Mouse (Mus musculus) C3H10T1/2 (cell line): ENCODE data around the gene Gm21812. TPM values are rescaled to one million over a fixed set of nuclear protein-coding genes. Genes with fewer than 3 reads are reported as not detected.

Source experiments
- polyA plus RNA-seq, 2 experiments: library from polyadenylated mRNA; unstranded; fragments of >200 nt; fragmentation: generic; extraction: Trizol; gene quantifications; one replicate each; pipeline ENCODE4 v1.2.1; 2012; ENCODE audit warnings: missing spikeins in 2 of 2

Gene Gm21812
- polyA plus RNA-seq = not detected

DNA sequence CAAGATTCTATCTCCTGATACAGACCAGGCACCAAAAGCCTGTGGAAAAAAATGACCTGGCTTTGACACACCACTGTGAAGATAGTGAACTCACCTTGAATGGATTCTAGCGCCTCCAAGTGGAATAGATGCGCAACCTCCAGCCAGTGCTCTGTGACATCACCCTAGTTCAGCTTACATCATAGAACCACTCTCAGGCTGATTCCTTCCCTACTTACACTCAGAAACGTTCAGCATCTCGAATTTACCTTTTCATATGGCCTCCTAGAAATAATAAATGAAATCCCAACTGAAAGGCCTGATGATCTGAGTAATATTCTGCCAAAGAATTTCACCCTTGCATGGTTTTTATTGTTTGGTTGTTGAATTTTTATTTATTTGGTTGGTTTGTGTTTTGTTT is at the start of gene Gm21812:
Gene Gm21812, minus strand, starts transcription at position 101 of the 400 bp plus-strand sequence.

Other genes starting within 250 kb of the Gm21812 start
- gene Gm21292, start 213.3 kb downstream of the Gm21812 start, polyA plus RNA-seq = not detected
- gene Gm21721, start 145.0 kb downstream of the Gm21812 start, polyA plus RNA-seq = not detected
- not detected for gene Gm21874, start 69.0 kb upstream of the Gm21812 start, polyA plus RNA-seq